Mouse (Mus musculus) telencephalon, adult 2 months (tissue): ENCODE data around the gene Spef1.

Experiments
- DNase-seq: peaks from one replicate; pipeline ENCODE4 v3.0.0-alpha.2; 2011; ENCODE audit warnings: low read depth, low spot score

Spef1 gene

DNA sequence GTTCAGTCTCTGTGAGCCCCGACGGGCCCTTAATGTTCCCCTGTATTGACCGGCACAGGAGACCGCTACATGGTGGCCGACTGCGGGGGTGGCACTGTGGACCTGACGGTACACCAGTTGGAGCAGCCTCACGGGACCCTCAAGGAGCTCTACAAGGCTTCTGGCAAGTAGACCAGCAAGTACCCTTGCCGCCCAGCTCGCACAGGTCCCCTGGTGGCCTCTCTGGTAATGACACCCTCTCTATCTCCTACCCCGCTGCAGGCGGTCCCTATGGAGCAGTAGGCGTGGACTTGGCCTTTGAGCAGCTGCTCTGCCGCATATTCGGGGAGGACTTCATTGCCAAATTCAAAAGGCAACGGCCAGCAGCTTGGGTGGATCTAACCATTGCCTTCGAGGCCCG, 44.5 kb downstream of the Spef1 start:
- no peak for DNase-seq

DNA sequence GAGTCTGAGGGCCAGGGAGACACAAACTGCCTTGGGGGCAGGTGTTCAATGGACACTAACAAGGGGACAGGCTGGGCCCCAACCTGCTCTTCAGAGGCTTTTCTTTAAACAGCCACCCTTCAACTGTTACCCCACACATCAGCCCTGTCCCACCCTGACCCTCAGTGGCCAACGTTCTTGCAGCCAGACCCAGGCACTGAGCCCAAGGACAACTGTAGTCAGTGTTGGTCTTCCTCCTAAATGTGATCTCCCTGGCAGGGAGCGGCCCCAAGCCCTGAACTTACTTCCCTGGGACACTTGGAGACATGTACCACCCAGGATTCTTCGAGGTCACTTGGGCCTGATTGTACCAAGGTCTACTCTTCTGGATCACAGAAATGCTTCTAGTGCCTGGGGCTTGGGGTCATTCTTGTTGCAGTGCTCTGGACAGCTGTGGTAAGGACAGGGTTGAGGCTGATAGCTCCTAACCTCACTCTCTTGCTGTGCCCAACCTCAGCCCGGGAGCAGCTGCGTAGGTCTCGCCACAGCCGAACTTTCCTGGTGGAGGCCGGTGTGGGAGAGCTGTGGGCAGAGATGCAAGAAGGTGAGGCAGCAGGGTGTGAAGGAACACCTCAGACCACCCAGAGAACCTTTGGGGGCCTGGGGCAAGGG, 45.6 kb downstream of the Spef1 start:
- no peak for DNase-seq

DNA sequence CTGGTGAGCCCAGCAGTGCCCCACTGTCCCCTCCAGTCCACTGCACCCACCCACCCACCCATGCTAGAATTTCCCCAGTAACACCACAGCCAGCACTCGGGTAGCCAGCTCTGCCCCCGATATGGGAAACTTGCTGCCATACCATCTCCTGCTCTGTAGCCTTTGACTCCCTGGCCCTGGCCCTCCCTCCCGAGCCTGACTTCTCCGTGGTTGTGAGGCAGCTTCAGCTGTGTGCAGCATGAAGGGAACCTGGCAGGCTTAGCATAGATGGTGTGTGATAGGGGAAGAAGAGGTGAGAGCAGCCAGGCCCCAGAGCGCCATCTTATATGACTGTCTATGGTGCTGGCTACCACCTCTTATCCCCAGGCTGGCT, 46.6 kb downstream of the Spef1 start:
- no peak for DNase-seq

DNA sequence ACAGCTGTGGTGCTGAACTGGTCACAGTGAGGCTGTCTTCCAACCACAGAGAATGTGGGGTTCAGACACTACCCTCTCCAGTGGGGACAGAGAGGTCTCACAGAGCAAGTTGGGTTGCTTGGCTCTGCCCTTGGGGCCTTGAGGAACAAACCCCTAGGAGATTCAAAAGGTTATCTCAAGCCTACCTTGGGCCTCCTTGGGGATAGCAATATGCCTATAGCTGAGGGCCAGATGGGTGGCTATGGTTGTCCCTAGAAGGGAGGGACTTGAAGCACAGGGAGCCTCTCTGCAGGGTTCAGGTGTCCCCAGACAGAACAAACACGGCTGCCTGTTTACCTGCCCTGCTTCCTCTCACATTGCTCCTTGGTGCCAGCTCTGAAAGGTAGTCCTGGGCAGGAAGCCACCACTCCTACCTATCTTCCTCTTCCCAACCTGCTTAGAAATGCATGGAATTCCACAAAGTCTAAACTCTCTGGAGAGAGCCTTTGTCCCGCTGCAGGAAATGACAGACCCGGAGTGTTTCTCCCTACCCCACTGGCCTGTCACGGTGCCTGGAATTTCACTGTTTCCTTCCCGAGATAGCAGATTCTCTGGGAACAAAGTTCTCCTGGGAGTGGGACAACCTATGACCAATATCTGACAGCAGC, 47.1 kb downstream of the Spef1 start:
- DNase-seq = no peak

DNA sequence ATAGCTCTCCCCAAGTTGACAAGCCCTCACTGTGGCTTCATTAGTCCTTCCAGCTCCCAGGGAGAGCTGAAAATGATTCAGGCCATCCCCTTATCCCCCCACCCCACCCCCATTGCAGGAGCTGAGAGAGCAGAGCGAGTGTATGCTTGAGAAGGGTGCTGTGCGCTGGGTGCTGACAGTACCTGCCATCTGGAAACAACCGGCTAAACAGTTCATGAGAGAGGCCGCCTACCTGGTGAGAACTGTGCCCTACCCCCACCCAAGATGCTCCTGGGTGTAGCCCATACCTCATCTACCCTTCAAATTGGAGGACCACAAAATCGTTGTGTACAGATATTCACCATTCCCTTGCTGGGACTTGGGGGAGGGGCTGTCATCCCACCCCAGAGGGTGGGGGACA, 47.8 kb downstream of the Spef1 start:
- no peak for DNase-seq

DNA sequence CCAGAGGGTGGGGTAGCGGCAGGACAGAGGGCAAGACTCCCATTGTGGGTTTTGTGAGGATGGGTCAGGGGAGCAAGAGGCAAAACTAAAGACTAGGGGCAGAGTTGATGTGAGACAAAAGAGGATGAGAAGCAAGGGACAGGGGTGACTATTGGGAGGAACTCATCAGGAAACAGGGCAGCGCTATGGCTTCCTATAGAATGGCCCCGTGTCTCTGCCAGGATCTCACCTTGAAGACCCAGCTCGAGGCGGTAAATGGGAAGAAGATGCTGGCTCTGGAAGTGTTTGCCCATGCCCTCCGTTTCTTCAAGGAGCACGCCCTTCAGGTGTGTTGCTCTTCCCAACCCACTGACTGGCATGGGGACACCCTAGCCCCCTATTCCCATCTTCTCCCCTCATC, 48.3 kb downstream of the Spef1 start:
- DNase-seq = no peak

DNA sequence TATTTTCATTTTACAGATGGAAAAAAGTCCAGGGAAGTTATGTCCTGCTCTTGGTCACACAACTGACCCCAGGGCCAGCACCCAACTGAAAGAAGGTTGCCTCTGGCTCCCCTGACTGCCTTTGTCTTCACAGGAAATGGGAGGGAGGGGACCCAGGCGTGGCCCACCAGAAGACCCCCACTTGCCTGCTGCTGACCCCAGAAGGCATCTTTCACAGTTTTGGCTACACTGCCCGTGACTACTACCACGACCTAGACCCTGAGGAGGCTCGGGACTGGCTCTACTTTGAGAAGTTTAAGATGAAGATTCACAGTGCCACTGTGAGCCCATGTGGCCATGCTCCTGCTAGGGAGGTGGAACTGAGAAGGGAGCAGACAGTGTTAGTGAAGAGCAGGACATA, 48.8 kb downstream of the Spef1 start:
- DNase-seq = no peak

DNA sequence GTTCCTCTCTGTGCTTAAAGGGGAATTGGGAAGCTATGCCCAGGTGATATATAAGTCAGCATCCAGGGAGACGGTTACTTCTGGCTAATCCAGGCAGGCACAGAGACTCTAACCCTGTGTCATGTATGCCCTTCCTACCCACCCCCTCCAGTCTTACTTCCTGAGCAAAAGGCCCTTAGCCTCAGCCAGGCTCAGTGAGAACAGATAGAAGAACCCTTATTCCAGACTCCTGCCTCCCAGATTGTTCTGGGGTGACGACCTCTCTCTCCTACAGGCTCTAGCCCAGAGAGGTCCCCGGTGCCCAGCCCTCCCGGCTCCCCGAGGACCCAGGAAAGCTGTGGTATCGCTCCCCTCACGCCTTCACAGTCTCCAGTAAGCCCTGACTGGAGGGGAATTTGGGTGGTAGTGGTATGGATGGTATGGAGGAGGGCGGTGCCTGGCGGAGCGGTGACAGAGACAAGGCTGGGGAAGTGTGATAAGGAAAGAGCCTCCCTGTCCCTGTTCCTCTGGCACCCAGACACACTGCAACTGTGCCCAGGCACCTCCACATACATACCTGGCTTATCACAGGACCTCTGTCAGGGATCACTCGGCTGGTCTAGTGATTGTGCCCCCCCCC, 51.5 kb downstream of the Spef1 start:
- DNase-seq = no peak

DNA sequence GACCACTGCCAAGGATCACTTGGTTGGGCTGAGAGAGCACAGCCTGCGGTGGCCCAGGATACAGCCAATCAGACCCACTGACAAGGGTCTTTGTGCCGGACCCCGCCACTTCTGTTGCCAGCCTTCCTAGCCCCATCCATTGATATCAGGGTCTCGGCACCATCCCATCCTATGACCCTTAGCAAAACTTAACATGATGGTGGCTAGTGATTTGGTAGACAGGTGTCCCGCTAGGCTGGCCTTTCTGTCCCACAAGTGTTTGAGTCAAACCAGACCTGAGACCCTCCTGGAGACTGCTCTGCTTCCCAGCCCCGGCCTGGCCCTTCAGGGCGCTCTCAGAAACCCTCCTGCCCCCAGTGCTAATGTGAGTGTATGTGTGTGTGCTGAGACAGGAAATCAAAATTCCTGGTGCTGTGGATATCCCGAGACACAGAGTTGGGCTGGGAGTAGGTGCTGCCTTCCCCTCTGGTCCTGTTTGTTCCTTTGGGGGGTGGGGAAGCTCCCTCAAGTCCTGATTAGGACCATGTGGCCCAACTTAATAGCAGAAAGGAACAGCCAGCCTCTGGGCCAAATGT, 52.2 kb downstream of the Spef1 start:
- DNase-seq = no peak

DNA sequence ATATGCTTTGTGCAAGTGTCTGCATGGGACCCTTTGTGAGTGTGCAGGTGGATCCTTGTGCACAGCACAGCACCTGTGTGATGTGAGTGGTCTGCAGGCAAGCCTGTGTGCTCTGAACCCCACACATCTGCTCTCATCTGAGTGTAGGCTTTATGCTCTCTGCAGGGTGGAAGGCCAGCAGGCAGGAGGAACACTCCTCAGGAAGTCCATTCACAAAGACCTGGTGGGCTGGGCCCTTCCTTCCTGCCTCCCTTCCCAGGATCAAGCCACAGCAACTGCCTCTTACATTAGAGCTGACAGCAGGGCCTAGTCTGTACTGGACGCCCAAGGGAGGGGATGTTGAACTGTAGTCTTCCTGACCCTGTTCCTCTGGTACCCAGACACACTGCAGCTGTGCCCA, 52.7 kb downstream of the Spef1 start:
- DNase-seq = no peak

DNA sequence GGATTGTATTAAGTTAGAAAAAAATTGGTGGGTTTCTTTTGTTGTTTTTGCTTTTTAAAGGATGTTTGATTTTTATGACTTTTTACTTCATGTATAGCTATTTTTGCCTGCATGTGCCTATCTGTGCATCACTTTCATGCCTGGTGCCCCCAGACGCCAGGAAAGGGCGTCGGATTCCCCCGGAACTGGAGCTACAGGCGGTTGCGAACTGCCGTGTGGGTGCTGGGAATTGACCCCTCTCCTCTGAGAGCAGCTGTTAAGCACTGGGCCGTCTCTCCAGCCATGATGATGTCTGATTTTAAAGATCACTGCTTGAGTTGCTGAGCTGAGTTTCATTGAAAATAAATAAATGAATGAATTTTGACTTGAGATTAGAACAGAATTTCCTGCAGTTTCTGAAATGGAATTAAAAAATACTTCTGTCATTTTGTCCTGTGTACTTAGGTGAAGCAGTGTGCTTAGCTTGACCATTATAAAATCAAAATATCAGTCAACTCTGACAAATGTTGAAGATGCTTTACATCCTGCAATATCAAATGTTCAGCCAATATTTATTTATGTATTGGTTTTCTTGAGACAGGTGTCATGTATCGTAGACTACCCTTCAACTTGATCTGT, 54.0 kb downstream of the Spef1 start, which contains the start of gene Gm11037:
TSS of gene Gm11037 (plus strand) at position 568 of the 618 bp plus-strand sequence.
- DNase-seq = no peak

DNA sequence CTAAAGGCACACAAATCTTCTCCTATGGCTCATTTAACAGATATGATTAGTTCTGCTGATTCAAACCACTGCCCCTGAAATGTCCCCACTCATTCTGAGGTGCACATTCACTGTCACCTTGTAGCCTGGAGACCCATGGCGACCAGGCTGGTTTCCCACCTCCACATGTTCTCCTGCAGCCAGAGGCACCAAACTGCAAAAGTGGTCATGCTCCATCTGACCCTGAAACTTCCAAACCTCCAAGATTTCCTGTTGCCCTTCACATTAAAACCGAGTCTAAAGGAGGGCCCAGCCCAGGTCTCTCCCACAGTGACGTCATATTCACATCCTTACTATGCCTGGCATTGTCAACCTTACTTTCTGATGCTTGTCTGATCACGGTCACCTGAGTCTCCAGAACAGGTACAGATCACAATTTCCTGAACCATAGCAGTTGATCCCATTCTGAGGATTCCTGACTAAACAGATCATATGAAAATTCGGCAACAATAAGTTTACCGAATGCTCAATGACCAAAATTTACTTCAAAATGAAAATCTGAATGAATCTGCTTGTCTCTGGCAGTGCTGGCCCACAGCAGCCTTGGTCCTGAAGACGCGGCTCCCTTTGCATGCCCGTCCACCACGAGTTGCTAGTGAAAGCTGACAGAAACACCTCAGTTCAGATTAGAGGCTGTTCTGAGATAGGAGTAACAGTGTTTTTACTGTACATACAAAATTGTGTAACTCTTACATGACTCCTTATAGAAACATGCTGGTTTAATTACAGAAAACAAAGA, 54.8 kb downstream of the Spef1 start:
- no peak for DNase-seq

DNA sequence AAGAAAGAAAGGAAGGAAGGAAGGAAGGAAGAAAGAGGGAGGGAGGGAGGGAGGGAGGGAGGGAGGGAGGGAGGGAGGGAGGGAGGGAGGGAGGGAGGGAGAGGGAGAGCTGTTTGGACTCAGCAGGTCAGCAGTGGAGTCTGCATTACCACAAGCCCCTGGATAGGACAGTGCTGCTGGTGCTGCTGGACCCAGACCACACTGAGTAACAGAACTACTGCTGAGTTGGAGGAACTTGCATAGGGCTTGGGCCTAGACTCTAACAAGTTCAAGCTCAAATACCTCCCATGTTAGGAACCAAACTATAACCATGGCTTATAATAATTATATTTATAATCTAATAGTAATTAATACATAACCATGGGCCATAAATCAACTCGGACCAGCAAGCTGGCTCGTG, 56.2 kb downstream of the Spef1 start:
- DNase-seq = no peak

DNA sequence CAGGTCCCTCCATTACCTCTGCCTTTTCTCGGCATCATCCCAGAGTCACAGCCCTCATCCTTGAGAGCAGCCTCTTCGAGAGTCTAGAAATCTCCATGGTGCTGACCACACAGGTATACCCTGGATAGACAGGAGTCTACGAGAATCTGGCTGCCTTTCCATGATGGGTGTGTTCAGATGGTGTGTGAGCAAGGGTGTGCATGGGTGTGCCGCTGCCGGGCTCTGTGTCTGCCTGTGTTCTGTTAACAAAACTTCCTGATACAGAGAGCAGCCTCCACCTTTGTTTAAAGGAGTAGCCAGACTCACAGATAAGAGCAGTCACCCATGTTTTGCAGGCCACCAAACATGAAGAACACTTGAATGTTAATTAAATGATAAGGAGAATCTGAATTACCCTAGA, 57.2 kb downstream of the Spef1 start:
- no peak for DNase-seq

DNA sequence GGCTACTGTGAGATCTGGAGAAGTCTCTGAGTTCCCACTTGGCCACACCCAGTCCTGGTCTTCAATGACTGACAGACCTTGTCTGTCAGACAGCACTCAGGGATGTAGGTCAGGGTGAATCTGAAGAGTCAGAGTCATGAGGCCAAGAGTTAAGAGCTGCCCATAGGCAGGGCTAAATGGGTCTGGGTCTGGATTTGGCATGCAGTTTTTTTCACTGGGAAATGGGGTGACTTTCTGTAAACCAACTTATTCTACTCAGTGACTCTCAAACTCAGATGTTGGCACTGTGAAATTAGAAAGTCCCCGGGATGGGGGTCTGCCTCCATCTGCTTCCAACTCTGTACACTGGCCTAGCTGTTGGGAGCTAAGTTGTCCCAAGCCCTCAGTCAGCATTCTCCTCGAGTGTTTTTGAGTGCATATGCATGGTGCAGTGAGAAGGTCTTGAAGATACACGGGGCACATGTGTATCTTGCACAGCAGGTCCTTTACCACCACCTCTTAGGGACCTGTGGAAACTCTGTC, 58.4 kb downstream of the Spef1 start:
- DNase-seq = no peak

DNA sequence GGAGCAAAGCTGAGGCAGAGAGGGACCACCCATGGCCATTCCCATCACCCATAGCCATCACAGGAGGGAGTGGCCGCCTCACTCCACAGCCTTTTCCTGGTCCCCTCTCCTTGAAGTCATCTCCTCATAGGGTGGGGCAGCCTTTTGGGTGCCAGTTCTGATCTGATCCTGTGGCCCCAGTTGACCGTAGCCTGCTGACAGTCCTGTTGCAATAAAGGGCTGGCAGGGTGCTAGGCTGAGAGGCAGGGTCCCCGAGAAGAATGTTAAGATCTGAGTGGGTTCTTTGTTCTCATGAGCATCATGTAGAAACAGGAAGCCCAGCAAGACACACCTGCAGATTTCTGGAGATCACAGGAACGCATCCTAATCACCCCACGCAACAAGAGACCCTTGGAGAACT, 58.9 kb downstream of the Spef1 start:
- DNase-seq = no peak

DNA sequence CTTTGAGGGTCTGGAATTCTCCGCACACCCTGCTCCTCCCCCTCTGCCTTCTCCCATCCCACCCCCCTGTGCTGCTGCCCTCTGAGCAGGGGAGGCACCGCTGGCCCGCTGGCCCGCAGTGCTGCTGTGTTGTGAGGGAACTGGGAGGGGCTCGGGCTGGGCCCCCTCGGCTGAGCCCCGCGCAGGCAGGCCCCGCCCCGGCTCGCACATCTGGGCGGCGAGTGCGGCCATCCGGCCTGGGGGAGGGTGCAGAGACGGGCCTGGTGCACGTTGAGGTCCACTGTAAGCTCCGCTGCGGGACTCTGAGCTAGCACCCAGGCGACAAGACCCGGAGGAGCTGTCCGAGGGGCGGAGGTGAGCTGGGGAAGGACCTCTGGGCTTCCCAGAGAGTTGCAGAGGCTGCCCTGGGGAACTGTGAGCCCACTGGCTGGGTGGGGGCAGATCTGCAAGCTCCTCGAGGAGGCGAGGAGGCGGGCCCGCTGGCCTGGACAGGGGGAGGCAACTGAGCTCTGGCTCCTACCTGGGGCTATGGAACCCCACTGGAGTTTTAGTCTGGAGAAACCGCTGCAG, 59.8 kb downstream of the Spef1 start, which contains the start of gene Hspa12b:
TSS of gene Hspa12b (plus strand) at position 120 of the 570 bp plus-strand sequence.
- no peak for DNase-seq

DNA sequence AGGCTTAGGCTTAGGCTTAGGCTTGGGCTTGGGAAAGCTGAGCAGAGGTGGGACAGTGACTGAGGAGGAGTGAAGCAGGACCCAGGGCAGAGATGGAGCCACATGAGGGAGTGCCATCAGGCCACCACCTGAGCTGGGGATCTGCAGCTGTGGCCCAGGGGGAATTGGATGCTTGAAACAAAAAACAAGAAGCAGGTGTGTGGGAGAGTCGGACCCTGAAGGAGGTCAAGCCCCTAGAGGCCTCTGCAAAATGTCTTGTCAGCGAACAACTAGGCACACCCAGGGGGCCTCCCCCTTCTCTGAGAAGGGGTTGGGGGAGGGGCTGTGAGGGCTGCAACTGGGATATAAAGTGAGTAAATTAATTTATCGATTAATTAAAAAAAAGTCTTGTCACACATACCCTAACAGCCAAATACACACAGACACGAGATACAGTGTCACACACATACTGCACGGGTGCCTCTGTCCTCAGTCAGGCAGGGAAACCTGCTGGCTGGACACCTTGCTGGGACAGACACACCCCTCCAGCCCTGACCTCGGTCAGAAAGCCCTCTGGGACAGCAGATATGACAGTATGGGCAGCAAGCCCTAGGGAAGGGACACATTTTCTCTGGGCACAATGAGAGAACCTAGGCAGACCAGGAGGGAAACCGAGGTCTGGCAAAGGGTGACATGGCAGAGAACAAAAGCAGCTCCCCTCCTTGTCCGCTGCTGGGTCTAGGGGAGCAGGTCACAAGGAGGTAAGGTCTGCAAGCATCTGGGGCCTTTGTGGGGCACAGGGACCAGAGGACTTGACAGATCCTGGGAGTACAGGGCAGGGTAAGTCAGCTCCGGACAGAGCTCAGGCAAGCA, 60.9 kb downstream of the Spef1 start:
- DNase-seq = no peak

DNA sequence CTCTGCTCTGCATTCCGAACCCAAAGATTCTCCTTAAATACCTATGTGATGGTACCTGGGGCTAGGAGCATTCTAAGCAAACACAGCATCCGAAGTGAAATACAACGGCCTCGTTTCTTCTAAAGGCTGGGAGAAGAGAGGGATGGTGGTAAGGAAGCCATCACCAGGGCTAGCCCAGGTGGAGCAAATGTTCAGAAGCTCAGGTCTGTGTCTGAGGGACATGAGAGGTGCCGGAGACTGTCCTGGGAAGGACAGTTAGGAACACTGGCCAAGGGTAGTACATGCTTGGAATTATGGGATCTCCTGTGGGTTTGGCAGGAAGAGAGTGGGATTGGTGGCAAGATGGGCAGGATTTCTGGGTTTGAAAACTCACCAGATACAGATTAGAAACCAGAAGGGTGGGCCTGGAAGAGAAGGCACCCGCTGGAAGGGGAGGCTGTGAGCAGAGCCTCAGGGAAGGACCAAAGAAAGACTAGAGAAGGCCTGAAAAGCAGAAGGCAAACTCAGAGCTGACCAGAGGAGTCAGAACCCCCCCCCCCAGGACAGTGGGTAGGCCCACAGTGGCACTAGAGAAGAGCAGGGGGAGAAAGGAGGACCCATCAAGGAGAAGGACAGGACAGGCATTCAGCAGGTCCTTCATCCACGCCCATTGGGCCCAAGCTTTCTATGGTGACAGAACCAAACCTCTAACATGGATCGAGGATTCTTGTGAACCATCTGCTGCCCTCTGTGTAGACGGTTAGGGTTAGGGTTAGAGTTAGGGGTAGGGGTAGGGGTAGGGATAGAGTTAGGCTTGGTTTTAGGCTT, 61.7 kb downstream of the Spef1 start:
- DNase-seq = no peak
